Mouse (Mus musculus) megakaryocyte, embryonic 14.5 days (primary cell): ENCODE results near the gene Vps37b.

Experiments
- FLI1 ChIP-seq: IDR thresholded peaks from 2 replicates; pipeline ENCODE4 v1.6.1; 2012; ENCODE audit warnings: low read length, inconsistent platforms, mixed read lengths
- GATA1 ChIP-seq: IDR thresholded peaks from 3 replicates; pipeline ENCODE4 v1.6.1; 2012; ENCODE audit warnings: mixed read lengths, low read length, inconsistent platforms, borderline replicate concordance

DNA sequence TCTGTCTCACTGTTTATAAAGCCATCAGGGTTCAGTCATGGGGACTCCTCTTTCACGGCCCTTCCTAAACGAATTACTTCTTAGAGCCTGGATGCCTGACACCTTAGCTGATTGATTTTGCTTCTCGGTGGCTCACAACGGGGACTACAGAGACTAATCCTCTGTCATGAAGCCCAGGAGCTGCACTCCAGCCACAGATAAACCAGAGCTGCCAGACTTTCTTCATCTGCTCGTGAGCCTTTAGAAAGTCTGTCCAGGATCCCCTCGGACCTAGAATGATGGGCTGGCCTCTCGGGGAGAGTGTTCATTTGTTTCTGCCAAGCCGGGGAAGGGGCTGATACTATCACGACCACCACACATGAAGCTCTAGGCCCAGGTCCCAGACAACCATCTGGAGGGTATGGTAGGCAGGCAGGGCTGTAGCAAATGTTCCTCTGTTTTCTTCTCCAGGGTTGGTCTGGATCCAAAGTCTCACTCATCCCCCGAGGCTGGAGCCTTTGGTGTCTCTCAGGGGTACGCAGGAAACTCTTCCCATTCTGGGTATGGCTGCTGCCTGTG is 13.5 kb upstream of the Vps37b start:
- TF ChIP-seq GATA1 (no peak), FLI1 (no peak)
